Mouse (Mus musculus) midbrain, embryonic 14.5 days (tissue): ENCODE results near the gene P2rx4. TPM values are rescaled to one million over a fixed set of nuclear protein-coding genes. Genes with fewer than 3 reads are reported as not detected.

Experiments
- ATAC-seq: fragments of 200-750 bp; cut with Nextera tagmentation; 2 replicates; pipeline ENCODE4 v1.8.0; 2017; ENCODE audit warnings: moderate number of reproducible peaks, moderate library complexity; ENCODE audit not compliant: low FRiP score, low TSS enrichment
- DNase-seq: peaks from one replicate; pipeline ENCODE4 v3.0.0-alpha.2; 2015
- H3K27ac ChIP-seq: fragments of 300-500 bp; sonication (generic); replicated peaks from 2 replicates; pipeline ENCODE4 v1.5.1; 2014; ENCODE audit warnings: mild to moderate bottlenecking, low read depth, low read length, moderate library complexity
- H3K27me3 ChIP-seq: fragments of 300-500 bp; sonication (generic); 2 replicates; pipeline ENCODE4 v1.6.1; 2014; ENCODE audit warnings: low read length, control low read depth, mixed read lengths; ENCODE audit not compliant: control insufficient read depth, insufficient read depth
- H3K36me3 ChIP-seq: fragments of 300-500 bp; sonication (generic); 2 replicates; pipeline ENCODE4 v1.6.1; 2014; ENCODE audit warnings: low read length, control low read depth; ENCODE audit not compliant: control insufficient read depth, insufficient read depth
- H3K4me1 ChIP-seq: fragments of 300-500 bp; sonication (generic); 2 replicates; pipeline ENCODE4 v1.6.1; 2014; ENCODE audit warnings: mild to moderate bottlenecking, antibody characterized with exemption, low read length, control low read depth; ENCODE audit not compliant: control insufficient read depth, insufficient read depth
- H3K4me2 ChIP-seq: fragments of 300-500 bp; sonication (generic); 2 replicates; pipeline ENCODE4 v1.6.1; 2014; ENCODE audit warnings: mild to moderate bottlenecking, low read length, moderate library complexity
- H3K4me3 ChIP-seq: fragments of 300-500 bp; sonication (generic); replicated peaks from 2 replicates; pipeline ENCODE4 v1.5.1; 2014; ENCODE audit warnings: low read depth, low read length
- H3K9ac ChIP-seq: fragments of 300-500 bp; sonication (generic); replicated peaks from 2 replicates; pipeline ENCODE4 v1.6.1; 2014; ENCODE audit warnings: mild to moderate bottlenecking, low read length, moderate library complexity
- H3K9me3 ChIP-seq: fragments of 300-500 bp; sonication (generic); 2 replicates; pipeline ENCODE4 v1.6.1; 2016; ENCODE audit warnings: low read length, control low read depth, mixed read lengths; ENCODE audit not compliant: control insufficient read depth
- WGBS: fragments of 180-500 bp; shearing (Covaris S2); extraction: QIAGEN DNeasy Blood & Tissue Kit; methylation state at CpG from one replicate; pipeline ENCODE4 v1.1.7; 2014; 5-methylcytosine and 5-hydroxymethylcytosine counted together
- microRNA-seq: library from miRNA; unstranded; fragments of <30 nt; microRNA quantifications from one replicate; pipeline ENCODE4, GENCODE M21; 2016
- polyA plus RNA-seq: library from polyadenylated mRNA; unstranded; fragments of >200 nt; fragmentation: Nextera tagmentation; extraction: Ambion mirVana; gene quantifications from 2 replicates; pipeline ENCODE4 v1.2.1, GENCODE M21; 2014

The P2rx4 gene
- polyA plus RNA-seq, 1 experiment from 2014 or later: 13.6 TPM

DNA sequence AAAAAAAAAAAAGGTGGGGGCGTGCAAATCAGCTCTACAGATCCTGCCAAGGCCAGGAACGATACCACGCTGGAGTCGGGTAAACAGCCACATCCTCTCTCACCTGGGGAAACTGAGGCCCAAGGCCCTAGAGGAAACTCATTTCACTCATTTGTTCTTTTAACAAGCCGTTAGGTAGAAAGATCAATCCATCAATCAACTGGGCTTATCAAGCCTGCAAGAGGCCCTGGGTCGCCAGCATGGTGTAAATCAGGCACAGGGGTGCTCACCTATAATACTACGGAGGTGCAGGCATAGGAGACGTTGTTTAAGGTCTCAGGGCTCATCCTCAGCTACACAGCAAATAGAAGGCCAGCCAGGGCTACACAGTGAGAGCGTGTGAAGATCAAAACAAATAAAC, 64.1 kb downstream of the P2rx4 start:
- no peak for DNase-seq
- no peak overlapping the region for H3K4me3 ChIP-seq
- WGBS: 90% methylated on average over 9 of the region's 9 CpGs
- no peak overlapping the region for H3K27ac ChIP-seq
- H3K36me3 ChIP-seq: 0 out of 2 replicates have a peak, but pooled peaks cover 4% of the 10 kb centered on the region
- no peak overlapping the region for H3K4me2 ChIP-seq
- no peaks in the 10 kb centered on the region for H3K9me3 ChIP-seq
- H3K4me1 ChIP-seq: no peaks in the 10 kb centered on the region
- no peak for ATAC-seq
- H3K27me3 ChIP-seq: no peaks in the 10 kb centered on the region
- no peak overlapping the region for H3K9ac ChIP-seq

DNA sequence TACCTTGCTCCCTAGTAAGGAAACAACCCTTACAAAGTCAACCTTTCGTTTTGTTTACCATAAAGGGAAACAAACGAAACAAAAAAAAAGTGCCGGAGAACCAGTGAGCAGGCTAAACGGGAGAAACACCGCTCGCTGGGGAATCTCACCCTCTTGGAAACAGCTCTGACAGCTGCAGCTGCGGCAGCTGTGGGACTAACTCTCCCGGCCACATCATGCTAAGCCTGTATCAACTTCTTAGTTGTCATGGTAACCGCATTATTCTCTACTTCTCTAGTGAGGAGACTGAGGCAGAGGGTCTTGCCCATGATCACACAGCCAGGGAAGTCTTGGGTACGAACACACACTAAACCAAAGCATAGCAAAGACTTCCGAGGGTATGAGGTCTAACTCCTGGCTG, 66.4 kb downstream of the P2rx4 start:
- H3K9ac ChIP-seq: no peak overlapping the region

DNA sequence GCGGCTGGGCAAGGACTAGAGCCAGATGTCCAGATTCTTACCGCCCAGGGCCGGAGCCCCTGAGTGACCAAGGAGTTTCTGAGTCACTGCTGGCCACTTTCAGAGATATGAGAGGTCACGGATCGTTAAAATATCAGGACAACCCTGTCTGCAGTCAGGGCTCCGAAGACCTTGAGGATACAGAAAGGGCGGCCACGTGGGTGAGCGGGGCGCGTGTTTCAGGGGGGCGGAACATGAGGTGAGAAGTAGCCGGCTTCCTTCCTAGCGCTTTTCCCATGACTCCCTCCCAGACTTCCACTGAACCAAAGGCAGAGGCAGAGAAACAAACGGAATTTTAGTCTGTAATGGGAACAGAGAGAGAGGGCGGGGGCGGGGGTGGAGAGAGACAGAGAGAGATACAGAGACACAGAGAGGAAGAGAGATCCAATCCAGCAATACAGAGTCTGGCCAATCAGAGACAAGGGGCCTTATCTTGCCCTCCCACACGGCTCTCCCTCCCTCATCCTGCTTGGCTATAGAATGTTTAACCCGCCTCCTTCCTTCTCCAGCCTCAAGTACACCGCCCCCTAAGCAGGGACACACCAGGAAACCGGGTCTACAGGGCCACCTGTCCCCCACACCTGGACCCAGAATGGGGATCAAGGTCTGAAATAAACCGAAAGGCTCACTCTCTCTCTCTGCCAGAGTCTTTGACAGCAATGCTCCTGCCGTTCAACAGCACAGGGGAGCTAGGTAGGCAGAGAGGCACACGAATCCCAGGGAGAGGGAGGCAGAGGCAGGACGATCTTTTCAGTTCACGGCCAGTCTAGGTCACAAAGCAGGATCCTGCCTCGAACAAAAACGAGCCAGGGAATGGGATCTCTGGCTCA, 67.6 kb downstream of the P2rx4 start:
- H3K4me1 ChIP-seq: 0 out of 2 replicates have a peak, but pooled peaks cover 6% of the 10 kb centered on the region
- no peaks in the 10 kb centered on the region for H3K9me3 ChIP-seq
- no peak overlapping the region for H3K27ac ChIP-seq
- H3K27me3 ChIP-seq: no peaks in the 10 kb centered on the region
- no peak overlapping the region for H3K9ac ChIP-seq
- 80% methylated on average over 28 of the region's 28 CpGs for WGBS
- no peaks in the 10 kb centered on the region for H3K36me3 ChIP-seq
- H3K4me3 ChIP-seq: no peak overlapping the region
- ATAC-seq (no peak), DNase-seq (no peak)
- no peak overlapping the region for H3K4me2 ChIP-seq

More for the DNA sequence above, 66.4 kb downstream of the P2rx4 start:
- 55% methylated on average over 11 of the region's 11 CpGs for WGBS
- ATAC-seq (no peak), DNase-seq (no peak)
- no peaks in the 10 kb centered on the region for H3K9me3 ChIP-seq
- H3K4me3 ChIP-seq: no peak overlapping the region
- no peak overlapping the region for H3K4me2 ChIP-seq
- 0 out of 2 replicates have a peak, but pooled peaks cover 6% of the 10 kb centered on the region for H3K4me1 ChIP-seq
- H3K27me3 ChIP-seq: no peaks in the 10 kb centered on the region
- H3K36me3 ChIP-seq: 0 out of 2 replicates have a peak, but pooled peaks cover 4% of the 10 kb centered on the region
- H3K27ac ChIP-seq: no peak overlapping the region

DNA sequence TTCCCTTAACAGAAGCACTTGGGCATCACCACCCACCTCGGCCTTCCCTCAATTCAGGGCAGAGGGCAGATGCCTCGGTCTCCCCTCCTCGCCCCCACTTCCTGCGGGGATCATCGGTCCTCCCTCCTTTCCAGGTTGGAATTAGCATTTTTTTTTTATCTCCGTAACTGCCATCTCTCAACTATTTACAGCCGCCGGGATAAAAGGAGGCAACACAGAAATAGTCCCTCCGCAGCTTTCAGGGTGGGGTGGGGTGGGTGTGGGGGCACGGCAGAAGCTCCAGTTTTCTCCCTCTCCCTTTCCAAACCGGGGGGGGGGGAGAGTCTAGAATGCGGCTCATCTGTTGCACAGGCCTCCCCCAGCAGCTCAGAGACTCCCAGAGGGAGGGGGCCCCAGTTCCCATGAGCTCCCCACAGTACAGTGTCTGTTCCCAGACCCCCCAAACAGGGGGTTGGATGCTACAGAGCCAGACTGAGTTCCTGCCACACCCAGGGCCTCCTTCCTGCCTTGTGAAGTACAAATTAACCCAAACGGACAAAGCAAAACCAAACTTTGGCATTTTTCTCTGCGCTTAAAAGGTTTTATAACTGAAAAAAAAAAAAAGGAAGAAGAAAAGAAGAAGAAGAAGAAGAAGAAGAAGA, 68.4 kb downstream of the P2rx4 start:
- Histone ChIP-seq H3K27me3 (no peaks in the 10 kb centered on the region), H3K36me3 (no peaks in the 10 kb centered on the region), H3K4me1 (0 out of 2 replicates have a peak, but pooled peaks cover 6% of the 10 kb centered on the region), H3K9me3 (no peaks in the 10 kb centered on the region), H3K9ac (no peak overlapping the region), H3K4me3 (no peak overlapping the region), H3K27ac (no peak overlapping the region), H3K4me2 (no peak overlapping the region)
- DNase-seq: no peak
- no peak for ATAC-seq
- WGBS: 88% methylated on average over 14 of the region's 14 CpGs

DNA sequence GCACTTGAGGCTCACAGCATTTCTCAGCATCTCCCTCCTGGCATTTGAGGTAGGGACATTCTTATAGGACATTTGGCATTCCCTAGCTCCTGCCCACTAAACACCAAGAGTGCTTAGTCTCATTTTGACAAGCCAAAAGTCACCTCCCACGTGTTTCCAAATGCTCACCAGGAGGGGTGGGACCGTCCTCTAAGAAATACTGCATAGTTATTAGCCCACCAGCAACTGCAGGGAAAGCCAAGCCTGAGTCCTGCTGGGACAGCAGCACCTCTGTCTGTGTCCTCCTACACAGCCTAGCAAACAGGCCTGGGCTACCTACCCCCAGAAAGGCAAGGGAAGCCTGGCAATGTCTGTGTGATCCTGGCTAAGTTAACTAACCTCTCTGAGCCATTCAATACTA, 70.0 kb downstream of the P2rx4 start:
- Histone ChIP-seq H3K4me3 (no peak overlapping the region), H3K27me3 (no peaks in the 10 kb centered on the region), H3K9me3 (no peaks in the 10 kb centered on the region), H3K27ac (no peak overlapping the region), H3K4me2 (no peak overlapping the region), H3K9ac (no peak overlapping the region), H3K4me1 (0 out of 2 replicates have a peak, but pooled peaks cover 6% of the 10 kb centered on the region), H3K36me3 (no peaks in the 10 kb centered on the region)
- 47% methylated on average over 2 of the region's 2 CpGs for whole genome bisulfite sequencing
- ATAC-seq (no peak), DNase-seq (no peak)

DNA sequence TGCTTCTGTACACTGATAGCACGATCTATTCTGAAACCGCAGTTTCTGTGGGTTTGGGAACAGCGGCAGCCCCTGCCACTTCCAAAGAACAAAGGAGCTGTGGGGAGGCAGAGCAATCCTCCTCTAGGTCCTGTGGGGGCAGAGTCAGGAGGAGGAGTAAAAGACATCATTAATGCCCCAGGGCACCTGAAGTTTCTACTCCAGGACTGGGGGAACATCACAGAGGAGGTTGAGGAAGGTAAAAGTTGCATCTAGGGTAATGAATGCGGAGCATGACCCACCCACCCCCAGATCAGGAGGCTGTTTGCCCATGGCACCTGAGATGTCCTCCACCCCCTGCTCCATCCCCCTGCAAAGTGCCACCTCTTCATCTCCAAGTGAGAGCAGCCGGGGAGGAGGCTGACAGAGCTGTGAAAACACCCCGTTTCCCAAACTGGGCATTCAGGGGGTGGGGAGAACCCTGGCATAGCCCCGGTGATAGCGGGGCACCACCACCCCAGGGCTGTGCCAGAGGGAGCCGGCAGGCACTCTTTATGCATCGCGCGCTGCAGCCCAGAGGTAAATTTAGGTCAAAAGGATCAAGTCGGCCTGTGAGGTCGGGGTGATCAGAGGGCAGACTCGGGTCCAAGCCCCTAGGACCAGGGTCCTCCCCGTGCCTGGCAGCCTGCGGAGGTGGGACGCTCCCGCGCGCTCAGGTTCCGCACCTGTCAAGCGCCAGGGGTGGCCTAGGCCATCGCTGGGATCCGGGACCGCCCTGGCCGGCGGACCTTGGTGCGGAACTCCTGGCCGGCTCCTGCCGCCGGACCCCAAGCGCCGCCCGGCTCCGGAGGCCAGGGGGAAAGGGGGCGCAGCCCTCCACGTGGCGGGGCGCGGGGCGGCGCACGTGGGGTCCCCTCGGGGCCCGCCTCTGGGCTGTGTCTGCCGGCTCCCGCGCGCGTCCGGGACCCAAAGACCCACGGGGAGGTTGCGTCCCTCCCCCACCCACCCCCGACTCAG, 71.2 kb downstream of the P2rx4 start:
- Histone ChIP-seq H3K27me3 (no peaks in the 10 kb centered on the region), H3K4me3 (peak overlapping the region; percentile 76), H3K9me3 (no peaks in the 10 kb centered on the region), H3K36me3 (no peaks in the 10 kb centered on the region), H3K9ac (peak overlapping the region; percentile 84), H3K4me2 (peak overlapping the region; percentile 92), H3K4me1 (0 out of 2 replicates have a peak, but pooled peaks cover 6% of the 10 kb centered on the region), H3K27ac (peak overlapping the region; percentile 60)
- DNase-seq (peak; percentile 37), ATAC-seq (peak; percentile 64)
- 2% methylated on average over 55 of the region's 55 CpGs for WGBS

Small RNA genes within 50 kb of the gene (microRNA-seq; reads per million reads assigned to microRNA genes)
- not detected for gene Mir8115

Other genes starting within 250 kb of the P2rx4 start
- gene Atp2a2, start 205.3 kb upstream of the P2rx4 start, polyA plus RNA-seq: 46.5 and 59.3 TPM in 2 replicates
- gene Ift81, start 93.0 kb upstream of the P2rx4 start, polyA plus RNA-seq: 56.2 and 64.4 TPM in 2 replicates
- gene P2rx7, start 63.6 kb upstream of the P2rx4 start, polyA plus RNA-seq: 3.2 and 3.9 TPM in 2 replicates
- gene Camkk2, start 71.9 kb downstream of the P2rx4 start, polyA plus RNA-seq: 46.0 and 51.7 TPM in 2 replicates
- 445 and 535 TPM in 2 replicates for gene Anapc5, start 113.8 kb downstream of the P2rx4 start, polyA plus RNA-seq
- gene Rnf34, start 142.5 kb downstream of the P2rx4 start, polyA plus RNA-seq: 41.2 and 62.7 TPM in 2 replicates